Mouse (Mus musculus) monocyte, adult 5-6 weeks (primary cell): Measurements from ENCODE around the gene Gm21958. TPM values are rescaled to one million over a fixed set of nuclear protein-coding genes. Genes with fewer than 3 reads are reported as not detected.

Source experiments
- ATAC-seq: fragments of 153-309, 156-312 bp; replicated peaks from 2 replicates; pipeline ENCODE4 v1.8.0; 2017; ENCODE audit warnings: mild to moderate bottlenecking; ENCODE audit not compliant: low TSS enrichment, insufficient number of reproducible peaks, severe bottlenecking, poor library complexity, low FRiP score
- total RNA-seq: library from RNA; stranded (forward); fragments of 200-1000, 200-491, 200-594 nt; gene quantifications from 3 replicates; pipeline ENCODE4 v1.2.3, GENCODE M21; 2017

The Gm21958 gene
- total RNA-seq, 1 experiment from 2014 or later = not detected

DNA sequence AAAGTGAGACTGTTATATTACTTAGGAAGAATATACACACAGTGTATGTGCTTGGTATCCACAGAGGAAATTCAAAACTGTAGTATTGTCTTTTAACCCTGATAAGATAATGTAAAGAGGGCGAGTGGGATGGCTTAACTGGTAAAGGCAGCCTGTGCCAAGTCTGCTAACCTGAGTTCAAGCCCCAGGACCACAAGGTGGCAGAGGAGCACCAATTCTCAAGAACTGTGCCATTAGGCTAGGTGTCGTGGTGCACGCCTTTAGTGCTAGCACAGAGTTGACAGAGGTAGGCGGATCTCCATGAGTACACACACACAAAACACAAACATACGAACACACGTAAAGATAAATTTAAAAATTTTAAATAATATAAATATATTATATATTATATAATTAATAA lies 44.6 kb downstream of the Gm21958 start:
- ATAC-seq = 0 out of 2 replicates have a peak, but pooled peaks have one; percentile 40

DNA sequence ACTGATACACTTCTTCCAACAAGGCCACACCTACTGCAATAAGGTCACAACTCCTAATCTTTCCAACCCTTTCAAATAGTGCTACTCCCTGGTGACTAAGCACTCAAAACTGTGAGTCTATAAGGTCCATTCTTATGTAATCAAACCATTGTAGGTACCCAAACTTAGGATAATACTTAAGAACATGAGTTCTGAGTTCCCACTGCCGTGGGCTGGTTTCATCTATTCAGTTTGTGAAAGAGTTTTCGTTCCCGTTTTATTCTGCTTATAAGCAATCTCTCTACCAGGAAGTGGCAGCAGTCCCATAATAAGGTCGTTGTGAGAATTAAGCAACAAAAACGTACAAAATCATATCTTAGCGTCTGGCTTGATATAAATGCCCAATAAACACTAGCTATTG lies 45.4 kb downstream of the Gm21958 start:
- ATAC-seq = 0 out of 2 replicates have a peak, but pooled peaks have one; percentile 9

DNA sequence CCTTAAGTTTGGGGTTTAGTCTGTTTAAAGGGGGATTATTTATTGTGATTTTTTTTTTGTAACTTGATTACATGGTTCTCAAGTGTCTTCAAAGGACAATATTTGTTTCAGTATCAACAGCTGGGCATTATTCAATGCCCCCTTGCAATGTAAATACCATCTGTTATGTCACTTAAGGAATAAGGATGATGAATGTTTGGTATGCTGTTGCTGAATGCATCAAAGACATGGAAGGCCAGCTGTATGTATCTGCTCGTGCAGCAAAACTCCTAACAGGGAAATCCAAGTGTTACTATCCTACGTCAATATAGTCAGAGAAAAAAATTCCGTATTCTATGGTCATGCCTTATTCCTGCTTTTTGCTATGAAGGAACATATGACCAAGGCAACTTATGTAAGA lies 46.0 kb downstream of the Gm21958 start:
- ATAC-seq = no peak

Other genes starting within 250 kb of the Gm21958 start
- gene Supt20, start 21.5 kb downstream of the Gm21958 start, total RNA-seq = 47.4 to 88.0 TPM (median 61.8 TPM) in 3 replicates
- 85.4 to 124 TPM (median 90.1 TPM) in 3 replicates for gene Exosc8, start 21.0 kb upstream of the Gm21958 start, total RNA-seq
- 45.9 to 54.5 TPM (median 53.9 TPM) in 3 replicates for gene Alg5, start 21.2 kb upstream of the Gm21958 start, total RNA-seq
- not detected in 3 replicates for gene Smad9, start 41.2 kb upstream of the Gm21958 start, total RNA-seq
- 54.6 to 74.4 TPM (median 64.0 TPM) in 3 replicates for gene Rfxap, start 93.4 kb upstream of the Gm21958 start, total RNA-seq
- gene Sertm1, start 201.5 kb upstream of the Gm21958 start, total RNA-seq = not detected in 3 replicates